Mouse (Mus musculus): Measurements from ENCODE around the gene Olfr1358.
A peak's percentile ranks its signal among the peaks of the same experiment; 100 is the strongest.
"Not testable (repeated sequence)": the region's sequence is repeated elsewhere in the genome, so short reads cannot be mapped to it uniquely, and the experiment has no call there.

The Olfr1358 gene

DNA sequence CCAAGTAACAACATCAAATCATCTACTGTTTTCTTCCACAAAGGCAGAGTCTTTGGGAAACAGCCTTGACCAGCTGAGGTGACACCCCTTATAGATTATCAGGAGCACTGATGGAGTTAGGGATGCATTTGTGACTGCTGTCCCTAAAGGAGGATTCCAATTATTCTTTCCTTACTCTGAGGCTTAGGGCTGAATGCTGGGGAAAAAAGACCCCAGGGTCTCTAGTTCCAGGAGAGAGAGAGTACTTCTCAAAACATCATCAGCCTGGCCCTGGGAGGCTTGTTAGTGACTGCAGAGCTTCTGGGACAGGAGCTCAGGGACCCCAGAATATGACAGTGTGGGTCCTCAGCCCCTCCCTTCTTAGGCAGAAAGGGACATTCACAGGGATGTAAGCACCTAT lies at the start of gene Olfr1358:
Olfr1358 (plus strand) TSS at position 301 of the 400 bp plus-strand sequence.
- no peak for DNase-seq (ENCODE audit: low spot score in 2 of 2)

DNA sequence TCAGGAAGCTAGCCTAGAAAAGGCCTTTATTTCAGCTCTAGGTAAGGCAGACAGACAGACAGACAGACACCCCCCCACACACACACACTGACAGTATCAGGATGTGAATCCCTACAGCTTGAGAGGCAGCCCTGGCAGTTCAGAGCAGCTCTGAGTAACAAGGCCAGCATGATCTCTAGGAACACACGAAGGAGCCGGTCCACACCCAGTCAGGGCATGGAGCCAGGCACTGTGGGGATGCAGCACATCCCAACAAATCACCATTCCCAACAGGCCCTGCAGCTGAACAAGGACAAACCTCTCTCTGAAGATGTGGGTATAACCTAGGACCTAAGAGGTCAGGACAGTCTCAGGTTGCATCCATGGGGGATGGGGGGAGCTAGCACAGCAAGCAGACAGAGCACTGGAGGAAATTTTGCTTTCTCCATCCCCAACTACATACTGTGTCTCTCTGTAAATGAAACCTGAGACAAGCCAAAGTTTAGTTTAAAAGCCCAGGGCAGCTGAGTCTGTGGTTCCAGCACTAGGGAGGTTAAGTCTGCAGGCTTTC lies 49.4 kb upstream of the Olfr1358 start:
- DNase-seq (ENCODE audit: low spot score in 2 of 2) = no peak

DNA sequence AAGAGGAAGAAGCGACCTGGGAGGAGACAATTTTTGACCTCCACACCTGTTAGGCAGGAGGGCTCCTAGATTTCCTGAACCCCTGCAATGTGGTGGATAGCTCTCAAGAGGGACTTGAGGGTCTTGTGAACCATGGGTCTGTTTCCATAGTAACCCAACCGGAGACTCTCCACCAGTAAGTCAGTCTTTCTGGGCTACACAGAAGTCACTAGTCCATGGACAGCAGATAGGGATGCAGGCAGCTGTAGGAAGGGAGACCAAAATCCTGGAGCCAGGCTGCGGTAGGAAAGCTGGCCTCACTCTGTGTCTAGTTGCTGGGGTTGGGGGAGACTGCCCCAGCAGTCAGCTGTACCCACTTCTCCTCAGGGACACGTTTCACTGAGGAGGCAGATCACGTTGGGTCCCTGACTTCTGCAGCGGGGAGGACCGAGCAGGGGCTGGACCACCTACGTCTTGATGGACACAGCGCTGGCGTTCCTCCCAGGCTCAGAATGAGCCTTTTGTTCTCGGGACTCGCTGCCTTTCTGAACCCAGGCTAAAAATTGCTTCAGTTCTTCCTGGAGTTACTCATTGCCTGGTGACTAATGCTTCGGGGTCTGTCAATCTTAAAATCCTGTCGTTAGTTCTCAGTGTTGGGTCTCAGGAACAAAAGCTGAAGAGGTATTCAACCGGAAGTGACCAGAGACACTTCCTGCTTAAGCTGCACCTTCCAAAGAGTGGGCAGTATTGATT lies 46.5 kb upstream of the Olfr1358 start:
- peak; percentile 42 to 48 for DNase-seq (ENCODE audit: low spot score in 2 of 2)

DNA sequence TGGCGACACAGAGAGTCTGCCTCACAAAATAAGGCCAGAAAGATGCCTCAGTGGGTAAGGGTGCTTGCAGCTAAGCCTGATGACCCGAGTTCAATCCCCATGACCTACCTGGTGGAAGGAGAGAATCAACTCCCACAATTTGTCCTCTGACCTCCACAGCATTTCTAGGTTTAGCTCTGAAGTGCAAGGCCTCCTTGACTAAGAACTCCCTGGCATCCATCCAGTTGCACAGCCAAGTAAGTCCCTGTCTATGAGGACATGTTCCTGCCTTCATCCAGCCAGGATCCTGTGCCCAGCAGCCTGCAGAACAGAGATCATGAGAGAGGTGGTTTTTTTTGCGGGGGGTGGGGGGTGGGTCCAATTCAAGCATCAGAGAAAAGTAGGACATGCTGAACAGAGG lies 45.2 kb upstream of the Olfr1358 start:
- no peak for DNase-seq (ENCODE audit: low spot score in 2 of 2)

DNA sequence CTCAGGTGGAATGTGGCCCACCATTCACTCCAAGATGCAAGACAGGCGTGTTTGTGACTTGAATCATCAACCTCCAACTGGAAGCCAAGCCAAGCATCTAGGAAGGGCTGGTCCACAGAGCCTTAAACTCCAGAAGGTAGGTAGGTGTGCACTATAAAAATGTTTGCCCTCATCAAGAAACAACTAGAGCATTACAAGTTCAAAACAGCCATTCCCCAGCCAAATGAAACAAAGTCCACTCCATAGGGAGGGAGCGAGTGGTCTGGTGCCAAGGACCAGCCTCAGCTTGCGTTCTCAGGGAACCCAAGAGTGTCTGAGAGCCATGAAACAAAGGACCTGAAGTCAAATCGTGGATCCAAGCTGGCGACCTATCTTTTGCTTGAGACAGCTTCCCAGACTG lies 43.8 kb upstream of the Olfr1358 start:
- DNase-seq (ENCODE audit: low spot score in 2 of 2) = no peak

DNA sequence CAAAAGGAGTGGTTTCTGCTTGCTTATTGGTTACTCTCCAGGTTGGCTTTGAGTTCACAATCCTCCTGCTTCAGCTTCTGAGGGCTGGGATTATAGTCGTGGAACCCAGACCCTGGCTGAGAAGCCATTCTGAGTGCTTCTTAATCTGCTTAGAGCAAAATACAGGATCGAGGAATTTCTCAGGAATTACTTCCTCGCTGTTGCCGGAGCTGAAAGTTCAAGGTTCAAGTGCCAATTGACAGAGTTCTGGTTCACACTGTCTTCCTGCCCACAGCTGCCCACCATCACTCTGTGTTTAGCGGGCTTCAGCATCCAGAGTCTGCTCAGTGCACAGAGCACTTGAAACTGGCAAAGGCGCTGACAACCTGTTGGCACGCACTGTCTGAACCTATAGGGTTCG lies 42.5 kb upstream of the Olfr1358 start:
- no peak for DNase-seq (ENCODE audit: low spot score in 2 of 2)

DNA sequence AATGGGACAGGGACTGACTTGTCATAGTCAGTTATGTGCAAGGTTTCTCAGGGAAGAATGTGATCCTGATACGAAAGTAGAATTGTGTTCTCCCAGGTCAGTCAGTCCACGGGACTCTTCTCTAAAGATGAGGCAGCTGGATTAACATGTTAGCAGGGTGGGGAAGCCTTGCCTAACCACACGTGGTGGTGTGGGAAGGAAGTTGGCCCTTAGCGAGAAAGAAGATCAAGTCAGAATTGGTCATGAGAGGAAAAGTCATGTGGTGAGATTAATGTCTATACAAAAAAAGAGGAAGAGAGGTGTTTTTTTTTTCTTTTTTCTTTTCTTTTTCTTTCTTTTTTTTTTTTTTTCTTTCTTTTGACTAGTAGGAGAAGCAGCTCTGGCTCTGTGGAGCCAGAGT lies 40.4 kb upstream of the Olfr1358 start:
- DNase-seq (ENCODE audit: low spot score in 2 of 2) = no peak

DNA sequence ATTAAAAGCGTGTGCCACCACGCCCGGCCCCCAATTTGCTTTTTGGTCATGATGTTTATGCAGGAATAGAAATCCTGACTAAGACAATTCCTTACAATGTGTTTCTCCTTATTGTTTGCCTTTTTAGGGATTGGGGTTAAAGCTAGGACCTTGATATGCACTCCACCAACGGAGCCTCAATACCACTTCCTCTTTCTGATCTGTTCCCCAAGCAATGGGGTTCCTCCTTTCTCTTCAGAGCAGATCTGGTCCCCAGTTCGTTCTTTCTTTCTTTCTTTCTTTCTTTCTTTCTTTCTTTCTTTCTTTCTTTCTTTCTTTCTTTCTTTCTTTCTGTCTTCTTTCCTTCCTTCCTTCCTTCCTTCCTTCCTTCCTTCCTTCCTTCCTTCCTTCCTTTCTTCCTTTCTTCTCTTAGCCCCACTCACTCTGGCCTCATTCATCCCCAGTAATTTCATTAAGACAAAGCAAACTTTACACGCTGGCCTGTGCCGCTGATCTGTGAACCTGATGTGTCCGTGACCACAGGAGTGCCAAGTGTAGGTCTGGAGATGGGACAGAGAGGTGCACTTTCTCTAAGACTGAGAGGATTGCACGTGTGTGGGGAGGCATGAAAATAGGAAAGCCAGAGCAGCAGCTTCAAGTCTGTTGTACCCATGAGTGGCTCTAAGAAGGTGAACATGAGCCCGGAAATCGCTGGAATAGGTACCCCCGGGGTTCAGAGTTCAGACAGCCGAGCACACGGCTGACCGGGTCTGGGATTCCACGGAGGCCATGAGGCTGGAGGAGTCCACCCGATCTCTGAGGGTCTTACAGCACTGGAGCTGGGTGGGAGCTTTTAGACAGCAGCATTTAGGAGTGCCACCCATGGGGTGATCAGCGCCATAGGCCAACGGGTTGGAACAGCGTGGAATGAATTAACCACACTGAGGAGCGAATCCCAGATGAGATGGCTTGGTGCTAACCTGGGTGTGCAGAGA lies 36.0 kb upstream of the Olfr1358 start:
- no peak for DNase-seq (ENCODE audit: low spot score in 2 of 2)

- DNase-seq (ENCODE audit: low spot score in 2 of 2) = no peak
These were observed 35.2 kb upstream of the Olfr1358 start for GRCm38 (mm10) chr10:78481928-78482499.

DNA sequence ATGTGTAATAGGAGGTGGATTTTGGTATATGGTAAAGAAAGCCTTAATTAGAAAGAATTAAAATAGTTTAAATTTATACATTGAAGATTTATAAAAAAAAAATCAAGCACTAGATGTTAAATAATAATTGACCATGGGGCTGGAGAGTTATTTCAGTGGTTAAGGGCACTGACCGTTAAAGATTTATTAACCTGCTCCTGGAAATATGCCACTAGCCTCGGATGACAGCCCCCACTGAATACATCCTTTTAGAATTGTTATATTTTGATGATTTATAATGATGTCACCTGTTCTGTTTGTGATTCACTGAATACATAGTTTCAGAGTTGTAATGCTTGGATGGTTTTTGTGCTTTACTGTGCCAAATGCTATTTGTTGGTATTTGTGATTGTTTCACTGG lies 31.9 kb upstream of the Olfr1358 start:
- DNase-seq (ENCODE audit: low spot score in 2 of 2) = not testable (repeated sequence)

DNA sequence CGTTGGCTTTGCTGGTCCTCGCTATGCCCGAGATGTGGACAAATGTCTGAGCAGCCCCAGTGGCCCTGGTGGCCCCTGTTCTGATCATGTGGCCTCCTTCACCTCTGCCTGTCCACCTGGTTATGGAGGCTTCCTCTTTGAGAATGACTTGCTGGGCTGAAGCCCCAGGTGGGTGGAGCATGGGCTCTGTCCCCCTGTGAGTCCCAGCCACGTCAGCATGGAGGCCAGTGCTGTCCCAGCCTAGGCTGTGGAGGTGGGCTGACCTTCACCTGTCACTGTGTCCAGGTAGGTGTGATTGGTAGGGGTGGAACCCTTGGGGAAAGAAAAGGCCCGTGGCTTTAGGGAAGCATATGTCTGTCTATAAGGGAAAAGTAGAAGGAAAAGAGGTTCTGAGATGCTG lies 30.4 kb upstream of the Olfr1358 start:
- no peak for DNase-seq (ENCODE audit: low spot score in 2 of 2)

DNA sequence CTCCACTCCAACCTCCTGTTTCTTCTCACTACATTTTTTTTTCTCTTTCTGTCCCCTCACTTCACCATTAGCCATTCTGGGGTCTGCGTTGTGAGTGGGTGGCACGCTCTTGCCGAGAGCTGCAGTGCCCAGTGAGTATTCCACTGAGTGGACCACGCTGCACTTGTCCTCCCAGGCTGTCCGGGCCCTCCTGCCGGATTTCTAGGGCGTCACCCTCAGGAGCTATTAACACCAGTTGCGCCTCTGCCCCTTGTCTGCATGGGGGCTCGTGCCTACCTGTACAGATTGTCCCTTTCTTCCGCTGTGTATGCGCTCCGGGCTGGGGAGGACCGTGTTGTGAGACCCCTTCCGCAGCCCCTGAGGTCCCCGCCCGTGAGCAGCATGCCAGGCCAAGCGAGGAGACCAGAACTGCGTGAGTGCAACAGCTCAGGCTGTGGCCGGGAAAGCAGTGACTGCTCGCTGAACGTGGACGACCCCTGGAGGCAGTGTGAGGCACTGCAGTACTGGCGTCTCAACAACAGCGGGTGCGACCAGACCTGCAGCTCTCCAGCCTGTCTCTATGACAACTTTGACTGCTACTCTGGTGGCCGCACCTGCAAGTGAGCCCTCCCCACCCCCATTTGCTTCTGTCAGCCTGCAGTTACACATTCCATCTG lies 29.7 kb upstream of the Olfr1358 start:
- peak; percentile 86 to 87 for DNase-seq (ENCODE audit: low spot score in 2 of 2)

DNA sequence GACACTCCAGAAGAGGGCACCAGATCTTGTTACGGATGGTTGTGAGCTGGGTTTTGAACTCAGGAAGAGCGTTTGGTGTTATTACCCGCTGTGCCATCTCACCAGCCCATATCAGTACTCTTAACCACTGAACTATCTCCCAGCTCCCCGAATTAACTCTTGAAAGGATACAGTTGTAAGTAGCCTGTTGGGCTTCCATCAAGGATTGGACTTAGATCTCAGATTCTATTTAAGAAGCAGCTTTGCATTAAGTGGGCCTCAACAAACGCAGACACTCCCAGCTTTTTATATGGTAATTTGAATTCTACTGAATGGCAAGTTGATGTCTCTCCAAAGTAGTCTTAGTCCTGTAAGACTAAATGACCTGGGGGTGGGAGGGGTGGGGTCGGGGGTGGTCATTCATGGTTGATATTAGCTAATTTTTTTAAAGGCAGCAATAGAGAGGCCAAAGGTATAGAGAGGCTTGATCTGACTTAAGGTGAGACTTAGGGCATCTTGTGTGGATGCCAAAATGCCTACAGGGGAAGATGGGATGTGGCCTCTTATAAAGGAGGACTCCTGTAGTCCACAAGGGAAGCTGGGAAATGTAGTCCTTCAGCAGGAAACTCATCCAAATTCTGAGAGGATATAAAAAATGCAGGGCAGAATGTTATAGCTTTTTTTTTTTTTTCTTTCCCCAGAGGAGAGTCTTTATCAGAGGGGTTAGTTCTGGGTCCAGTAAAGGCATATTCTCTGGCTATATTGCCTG lies 14.1 kb upstream of the Olfr1358 start:
- DNase-seq (ENCODE audit: low spot score in 2 of 2) = no peak

DNA sequence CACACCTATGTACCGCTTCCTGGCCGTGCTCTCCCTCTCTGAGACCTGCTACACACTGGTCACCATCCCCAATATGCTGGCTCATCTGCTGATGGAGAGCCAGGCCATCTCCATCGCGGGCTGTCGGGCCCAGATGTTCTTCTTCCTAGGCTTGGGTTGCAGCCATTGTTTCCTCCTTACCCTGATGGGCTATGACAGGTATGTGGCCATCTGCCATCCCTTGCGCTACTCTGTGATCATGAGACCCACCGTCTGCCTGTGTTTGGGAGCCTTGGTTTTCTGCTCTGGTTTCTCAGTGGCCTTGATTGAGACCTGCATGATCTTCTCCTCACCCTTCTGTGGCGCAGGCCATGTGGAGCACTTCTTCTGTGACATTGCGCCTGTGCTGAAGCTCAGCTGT lies 2.6 kb downstream of the Olfr1358 start:
- no peak for DNase-seq (ENCODE audit: low spot score in 2 of 2)

- no peak for DNase-seq (ENCODE audit: low spot score in 2 of 2)
These were observed 3.2 kb downstream of the Olfr1358 start for GRCm38 (mm10) chr10:78520260-78521005.

DNA sequence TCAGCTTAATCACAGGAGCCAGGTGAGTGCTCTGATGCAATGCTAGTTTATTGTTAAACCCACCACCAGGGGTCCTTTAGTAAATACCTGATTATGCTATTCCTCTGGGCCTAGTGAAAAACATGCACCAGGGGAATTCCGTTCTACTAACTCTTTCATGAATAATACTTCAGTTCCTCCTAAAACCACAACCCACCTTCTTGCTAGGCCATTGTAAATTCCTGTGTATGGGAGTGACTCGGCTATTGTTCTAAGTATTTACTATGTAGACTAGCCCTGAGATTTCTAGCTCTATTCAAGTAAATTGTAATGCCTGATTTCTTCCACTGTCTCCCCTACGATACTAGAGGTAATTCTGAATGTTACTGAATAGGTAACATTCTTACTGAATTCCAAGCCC lies 7.8 kb downstream of the Olfr1358 start:
- not testable (repeated sequence) for DNase-seq (ENCODE audit: low spot score in 2 of 2)

GRCm38 (mm10) chr10:78525511-78525910 lies 8.3 kb downstream of the Olfr1358 start:
- DNase-seq (ENCODE audit: low spot score in 2 of 2) = no peak

DNA sequence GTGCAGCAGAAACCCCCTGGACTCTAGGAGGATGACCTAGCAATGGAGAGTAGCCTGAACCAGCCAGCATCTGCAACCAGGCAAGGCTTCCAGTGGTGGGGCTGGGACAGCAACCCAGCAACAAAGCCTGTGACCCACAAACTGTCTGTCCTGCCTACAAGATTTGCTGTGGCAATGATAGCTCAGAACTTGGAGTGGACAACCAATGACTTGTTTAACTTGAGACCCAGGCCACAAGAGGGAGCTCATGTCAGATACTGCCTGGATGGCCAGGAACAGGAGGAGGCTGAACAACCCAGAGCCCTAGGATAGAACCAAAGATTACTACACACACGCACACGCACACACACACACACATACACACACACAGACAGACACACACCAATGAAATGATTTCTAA lies 23.7 kb downstream of the Olfr1358 start:
- peak in 1 of 2 experiments; percentile 4 for DNase-seq (ENCODE audit: low spot score in 2 of 2)

DNA sequence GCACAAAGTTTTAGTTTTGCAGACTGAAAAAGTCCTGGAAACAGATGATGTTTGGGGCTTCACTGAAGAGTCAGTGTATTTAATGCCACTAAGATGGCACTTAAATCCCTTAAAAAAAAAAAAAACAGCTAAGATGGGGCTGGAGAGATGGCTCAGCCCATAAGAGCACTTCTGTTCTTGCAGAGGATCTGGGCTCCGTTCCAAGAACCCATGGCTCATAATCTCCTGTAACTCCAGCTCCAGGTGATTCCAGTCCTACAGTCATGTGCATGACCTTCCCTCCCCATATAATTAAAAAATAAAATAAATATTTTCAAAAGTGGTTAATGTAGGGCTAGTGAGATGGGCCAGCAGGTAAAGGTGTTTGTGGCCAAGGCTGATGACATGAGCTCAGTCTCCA lies 47.8 kb downstream of the Olfr1358 start:
- no peak for DNase-seq (ENCODE audit: low spot score in 2 of 2)

DNA sequence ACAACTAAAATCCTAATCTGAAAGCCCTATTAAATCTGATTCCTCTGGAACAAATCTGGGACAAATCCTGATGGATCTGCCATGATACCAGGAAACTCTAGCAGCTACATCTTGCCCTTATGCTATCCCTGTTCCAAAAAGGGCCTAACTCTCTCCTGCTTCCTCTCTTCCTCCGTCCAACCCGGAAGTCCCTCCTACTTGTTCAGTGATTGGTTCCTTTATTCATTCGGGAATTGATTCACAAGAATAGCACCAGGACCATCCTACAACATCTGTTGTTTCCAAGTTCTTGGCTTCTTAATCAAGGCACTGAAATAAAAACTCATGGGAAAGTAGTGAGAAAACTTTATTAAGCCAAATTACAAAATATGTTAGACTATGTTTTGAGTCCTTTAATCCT lies 52.0 kb downstream of the Olfr1358 start:
- DNase-seq (ENCODE audit: low spot score in 2 of 2) = no peak
